Mouse (Mus musculus) 416B (cell line): ENCODE results near the gene Gm7876.
"Not testable (repeated sequence)": the region's sequence is repeated elsewhere in the genome, so short reads cannot be mapped to it uniquely, and the experiment has no call there.

Experiments used
- DNase-seq: peaks from one replicate; pipeline ENCODE4 v3.0.0; 2011; ENCODE audit warnings: low read depth

The Gm7876 gene

DNA sequence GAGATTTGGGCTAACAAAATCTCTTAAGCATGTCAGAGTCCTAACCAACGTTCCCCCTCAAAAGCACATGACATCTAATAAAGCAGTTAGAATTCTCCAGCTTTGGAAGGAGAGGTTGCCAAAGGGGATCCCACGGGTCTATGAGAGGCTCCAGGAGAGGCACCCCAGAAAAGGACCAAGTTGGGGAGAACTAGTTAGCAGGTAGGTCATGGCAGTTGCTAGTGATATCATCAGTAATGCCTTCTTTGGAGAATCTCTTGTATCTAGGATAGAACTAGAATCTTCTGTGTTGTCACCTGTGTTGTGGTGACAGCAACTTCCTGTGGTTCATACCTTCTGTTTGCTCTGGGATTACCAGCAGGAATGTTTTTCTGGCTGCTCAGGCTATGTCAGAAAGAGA lies at the start of gene Gm7876:
TSS of gene Gm7876 (plus strand) at position 301 of the 400 bp plus-strand sequence.
- not testable (repeated sequence) for DNase-seq

DNA sequence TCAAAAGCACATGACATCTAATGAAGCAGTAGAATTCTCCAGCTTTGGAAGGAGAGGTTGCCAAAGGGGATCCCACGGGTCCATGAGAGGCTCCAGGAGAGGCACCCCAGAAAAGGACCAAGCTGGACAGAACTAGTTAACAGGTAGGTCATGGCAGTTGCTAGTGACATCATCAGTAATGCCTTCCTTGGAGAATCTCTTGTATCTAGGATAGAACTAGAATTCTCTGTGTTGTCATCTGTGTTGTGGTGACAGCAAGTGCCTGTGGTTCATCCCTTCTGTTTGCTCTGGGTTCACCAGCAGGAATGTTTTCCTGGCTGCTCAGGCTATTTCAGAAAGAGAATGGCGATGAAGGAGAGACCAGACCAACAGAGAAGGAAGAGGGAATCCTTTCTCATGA lies 45.1 kb upstream of the Gm7876 start, which contains the start of gene Gm3239:
TSS of gene Gm3239 (plus strand) at position 301 of the 400 bp plus-strand sequence.
- not testable (repeated sequence) for DNase-seq

DNA sequence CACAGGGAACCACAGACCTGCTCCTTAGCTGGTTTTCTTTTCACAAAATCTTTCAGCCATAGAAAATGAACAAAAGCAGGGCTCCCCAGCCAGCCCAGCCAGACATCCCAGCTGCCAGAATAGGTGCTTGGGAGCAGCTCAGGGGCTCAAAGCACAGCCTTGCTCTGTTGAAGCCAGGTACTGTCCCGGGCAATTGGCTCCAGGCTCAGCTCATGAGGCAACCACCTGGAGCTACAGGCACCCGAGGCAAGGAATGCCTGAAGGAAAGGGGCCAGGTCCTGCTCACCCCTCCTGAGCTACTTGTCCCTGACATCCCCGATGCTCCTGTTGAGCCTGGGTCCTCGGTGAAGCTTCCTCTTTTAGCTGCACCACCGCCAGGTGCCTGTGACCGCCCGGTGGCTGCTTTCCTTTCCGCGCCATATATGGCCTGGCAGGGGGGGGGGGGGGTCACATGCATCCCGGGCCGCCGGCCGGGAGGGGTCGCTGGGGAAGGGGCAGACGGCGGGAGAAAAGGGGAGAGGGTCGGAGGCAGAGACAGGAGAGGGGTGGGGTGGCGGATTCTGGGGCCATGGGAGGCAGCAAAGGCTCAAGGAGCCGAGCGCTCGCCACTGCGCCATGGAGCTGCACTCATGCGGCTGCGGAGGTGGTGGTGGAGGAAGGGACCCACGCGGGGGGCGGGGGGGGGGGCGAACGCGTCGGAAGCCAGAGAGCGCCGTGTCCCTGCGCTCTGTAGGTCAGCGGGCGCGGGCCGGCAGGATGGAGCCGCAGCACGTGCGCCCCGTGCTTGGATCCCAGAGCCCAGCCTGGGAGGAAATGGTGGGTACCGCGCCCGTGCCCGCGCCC lies 17.2 kb downstream of the Gm7876 start, which contains the start of gene Gm3252:
TSS of gene Gm3252 (plus strand) at position 738 of the 843 bp plus-strand sequence.
- not testable (repeated sequence) for DNase-seq
